Mouse (Mus musculus): ENCODE data around the gene Pde4dip.

Gene Pde4dip

GRCm38 (mm10) chr3:97888168-97888901 lies at the start of gene Pde4dip:
TSS of gene Pde4dip (minus strand) at chr3:97888707.
- DNase-seq = no peak

- DNase-seq = no peak
These were observed 49.4 kb upstream of the Pde4dip start for GRCm38 (mm10) chr3:97937945-97938266.

- peak; percentile 10 for DNase-seq
These were observed 48.8 kb upstream of the Pde4dip start for GRCm38 (mm10) chr3:97937068-97937944.

- DNase-seq = no peak
These were observed 46.1 kb upstream of the Pde4dip start for GRCm38 (mm10) chr3:97934331-97935300.

GRCm38 (mm10) chr3:97933811-97934210 lies 45.3 kb upstream of the Pde4dip start:
- DNase-seq = no peak

- DNase-seq = no peak
These were observed 44.7 kb upstream of the Pde4dip start for GRCm38 (mm10) chr3:97933251-97933650.

- no peak for DNase-seq
These were observed 44.3 kb upstream of the Pde4dip start for GRCm38 (mm10) chr3:97932771-97933170.

- peak; percentile 14 for DNase-seq
These were observed 43.6 kb upstream of the Pde4dip start for GRCm38 (mm10) chr3:97932131-97932530.

GRCm38 (mm10) chr3:97931310-97931885 lies 42.9 kb upstream of the Pde4dip start:
- no peak for DNase-seq

GRCm38 (mm10) chr3:97930787-97931158 lies 42.3 kb upstream of the Pde4dip start:
- DNase-seq = no peak

- DNase-seq = no peak
These were observed 41.8 kb upstream of the Pde4dip start for GRCm38 (mm10) chr3:97930141-97930786.

- DNase-seq = peak; percentile 83
These were observed 40.7 kb upstream of the Pde4dip start for GRCm38 (mm10) chr3:97928968-97929858.

GRCm38 (mm10) chr3:97927322-97927721 lies 38.8 kb upstream of the Pde4dip start:
- DNase-seq = no peak

GRCm38 (mm10) chr3:97925246-97925645 lies 36.7 kb upstream of the Pde4dip start:
- no peak for DNase-seq

GRCm38 (mm10) chr3:97918885-97919550 lies 30.5 kb upstream of the Pde4dip start:
- DNase-seq = no peak

- DNase-seq = no peak
These were observed 26.6 kb upstream of the Pde4dip start for GRCm38 (mm10) chr3:97915081-97915480.

GRCm38 (mm10) chr3:97911093-97911492 lies 22.6 kb upstream of the Pde4dip start:
- no peak for DNase-seq

GRCm38 (mm10) chr3:97909737-97910136 lies 21.2 kb upstream of the Pde4dip start:
- no peak for DNase-seq

GRCm38 (mm10) chr3:97901586-97901985 lies 13.1 kb upstream of the Pde4dip start:
- no peak for DNase-seq

Measured in kidney, adult 9 months (tissue).